Mouse (Mus musculus): ENCODE measurements around the gene Tmem104. TPM values are rescaled to one million over a fixed set of nuclear protein-coding genes. Genes with fewer than 3 reads are reported as not detected.
A peak's percentile ranks its signal among the peaks of the same experiment; 100 is the strongest.

Gene Tmem104
- polyA plus RNA-seq, 1 experiment = 10.4 TPM

GRCm38 (mm10) chr11:115197558-115197957, 10.3 kb downstream of the Tmem104 start:
- DNase-seq (ENCODE audit: extremely low spot score in 1 of 2, low spot score in 1 of 2) = no peak

GRCm38 (mm10) chr11:115198932-115199384, 11.7 kb downstream of the Tmem104 start:
- DNase-seq (ENCODE audit: extremely low spot score in 1 of 2, low spot score in 1 of 2) = no peak

- DNase-seq (ENCODE audit: extremely low spot score in 1 of 2, low spot score in 1 of 2) = no peak
Observed at GRCm38 (mm10) chr11:115200520-115200919, 13.2 kb downstream of the Tmem104 start.

GRCm38 (mm10) chr11:115202316-115202715, 15.0 kb downstream of the Tmem104 start:
- DNase-seq (ENCODE audit: extremely low spot score in 1 of 2, low spot score in 1 of 2) = peak in 1 of 2 experiments; percentile 89

- no peak for DNase-seq (ENCODE audit: extremely low spot score in 1 of 2, low spot score in 1 of 2)
Observed at GRCm38 (mm10) chr11:115202756-115203155, 15.5 kb downstream of the Tmem104 start.

GRCm38 (mm10) chr11:115208126-115208525, 20.8 kb downstream of the Tmem104 start:
- no peak for DNase-seq (ENCODE audit: extremely low spot score in 1 of 2, low spot score in 1 of 2)

GRCm38 (mm10) chr11:115208776-115209732, 21.8 kb downstream of the Tmem104 start:
- DNase-seq (ENCODE audit: extremely low spot score in 1 of 2, low spot score in 1 of 2) = no peak

GRCm38 (mm10) chr11:115209958-115210357, 22.7 kb downstream of the Tmem104 start:
- no peak for DNase-seq (ENCODE audit: extremely low spot score in 1 of 2, low spot score in 1 of 2)

GRCm38 (mm10) chr11:115212116-115212515, 24.8 kb downstream of the Tmem104 start:
- peak in 1 of 2 experiments; percentile 58 for DNase-seq (ENCODE audit: extremely low spot score in 1 of 2, low spot score in 1 of 2)

GRCm38 (mm10) chr11:115215123-115215522, 27.8 kb downstream of the Tmem104 start:
- DNase-seq (ENCODE audit: extremely low spot score in 1 of 2, low spot score in 1 of 2) = no peak

GRCm38 (mm10) chr11:115217439-115218410, 30.4 kb downstream of the Tmem104 start:
- DNase-seq (ENCODE audit: extremely low spot score in 1 of 2, low spot score in 1 of 2) = no peak

GRCm38 (mm10) chr11:115219263-115219662, 32.0 kb downstream of the Tmem104 start:
- DNase-seq (ENCODE audit: extremely low spot score in 1 of 2, low spot score in 1 of 2) = no peak

- DNase-seq (ENCODE audit: extremely low spot score in 1 of 2, low spot score in 1 of 2) = no peak
Observed at GRCm38 (mm10) chr11:115219685-115220084, 32.4 kb downstream of the Tmem104 start.

GRCm38 (mm10) chr11:115222077-115222476, 34.8 kb downstream of the Tmem104 start:
- no peak for DNase-seq (ENCODE audit: extremely low spot score in 1 of 2, low spot score in 1 of 2)

GRCm38 (mm10) chr11:115222570-115222969, 35.3 kb downstream of the Tmem104 start:
- DNase-seq (ENCODE audit: extremely low spot score in 1 of 2, low spot score in 1 of 2) = no peak

- no peak for DNase-seq (ENCODE audit: extremely low spot score in 1 of 2, low spot score in 1 of 2)
Observed at GRCm38 (mm10) chr11:115223451-115223850, 36.2 kb downstream of the Tmem104 start.

GRCm38 (mm10) chr11:115223877-115224276, 36.6 kb downstream of the Tmem104 start:
- no peak for DNase-seq (ENCODE audit: extremely low spot score in 1 of 2, low spot score in 1 of 2)

- DNase-seq (ENCODE audit: extremely low spot score in 1 of 2, low spot score in 1 of 2) = peak in 1 of 2 experiments; percentile 63
Observed at GRCm38 (mm10) chr11:115224889-115225288, 37.6 kb downstream of the Tmem104 start.

- DNase-seq (ENCODE audit: extremely low spot score in 1 of 2, low spot score in 1 of 2) = no peak
Observed at GRCm38 (mm10) chr11:115225301-115225700, 38.0 kb downstream of the Tmem104 start.

- no peak for DNase-seq (ENCODE audit: extremely low spot score in 1 of 2, low spot score in 1 of 2)
Observed at GRCm38 (mm10) chr11:115226811-115227491, 39.7 kb downstream of the Tmem104 start.
